Mouse (Mus musculus): Measurements from ENCODE around the gene Emc8. TPM values are rescaled to one million over a fixed set of nuclear protein-coding genes. Genes with fewer than 3 reads are reported as not detected.

Gene Emc8
- polyA plus RNA-seq, 1 experiment from 2014 or later = 113 TPM

GRCm38 (mm10) chr8:120632969-120633664 lies 35.3 kb downstream of the Emc8 start:
- H3K4me2 ChIP-seq (replicated peaks) = peak overlapping the region; percentile 100
- DNase-seq (ENCODE audit: low spot score) (no peak), ATAC-seq (ENCODE audit: low FRiP score) (no peak)
- no peak overlapping the region for H3K27ac ChIP-seq
- 24% methylated on average over 17 of the region's 17 CpGs for WGBS
- H3K4me3 ChIP-seq (replicated peaks; ENCODE audit: low read length) = peak overlapping the region; percentile 73
- no peaks in the 10 kb centered on the region for H3K36me3 ChIP-seq (replicated peaks; ENCODE audit: control insufficient read depth, insufficient read depth)
- no peaks in the 10 kb centered on the region for H3K9me3 ChIP-seq (ENCODE audit: control insufficient read depth, low read length)
- H3K27me3 ChIP-seq (ENCODE audit: control insufficient read depth, insufficient read depth, low read length) = peaks cover 9% of the 10 kb centered on the region
- peak overlapping the region; percentile 83 for H3K9ac ChIP-seq
- peaks cover 11% of the 10 kb centered on the region for H3K4me1 ChIP-seq (replicated peaks; ENCODE audit: control insufficient read depth, insufficient read depth, low read length)

GRCm38 (mm10) chr8:120631441-120632375 lies 36.7 kb downstream of the Emc8 start:
- H3K27me3 ChIP-seq (ENCODE audit: control insufficient read depth, insufficient read depth, low read length) = peaks cover 9% of the 10 kb centered on the region
- DNase-seq (ENCODE audit: low spot score) (no peak), ATAC-seq (ENCODE audit: low FRiP score) (no peak)

DNA sequence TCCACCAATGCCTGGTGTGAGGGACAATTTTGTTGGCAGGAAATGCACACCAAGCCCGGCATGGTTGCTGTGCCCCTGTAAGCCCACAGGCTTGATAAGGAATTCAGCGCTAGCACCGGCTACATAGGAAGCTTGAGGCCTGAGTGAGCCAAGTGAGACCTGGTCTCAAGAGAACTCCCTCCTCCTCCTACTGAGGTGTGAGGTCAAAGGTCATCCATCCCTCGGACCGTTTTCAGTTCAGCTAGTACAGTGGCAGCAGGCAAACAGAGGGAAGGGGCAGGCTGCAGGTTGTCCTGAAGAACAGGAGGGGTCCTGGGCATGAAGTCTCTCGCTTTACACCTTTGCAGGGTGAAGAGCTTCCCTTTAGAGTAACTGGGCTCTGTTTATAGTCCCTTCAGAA lies 37.5 kb downstream of the Emc8 start:
- no peak for DNase-seq (ENCODE audit: low spot score)
- H3K9me3 ChIP-seq (ENCODE audit: control insufficient read depth, low read length) = no peaks in the 10 kb centered on the region
- H3K4me2 ChIP-seq (replicated peaks) = no peak overlapping the region
- no peak for ATAC-seq (ENCODE audit: low FRiP score)
- H3K27me3 ChIP-seq (ENCODE audit: control insufficient read depth, insufficient read depth, low read length) = peaks cover 9% of the 10 kb centered on the region
- no peak overlapping the region for H3K9ac ChIP-seq
- no peaks in the 10 kb centered on the region for H3K36me3 ChIP-seq (replicated peaks; ENCODE audit: control insufficient read depth, insufficient read depth)
- H3K4me1 ChIP-seq (replicated peaks; ENCODE audit: control insufficient read depth, insufficient read depth, low read length) = peaks cover 11% of the 10 kb centered on the region
- 57% methylated on average over 6 of the region's 6 CpGs for WGBS
- no peak overlapping the region for H3K27ac ChIP-seq
- H3K4me3 ChIP-seq (replicated peaks; ENCODE audit: low read length) = no peak overlapping the region

More at GRCm38 (mm10) chr8:120631441-120632375, 36.7 kb downstream of the Emc8 start:
- WGBS = 74% methylated on average over 21 of the region's 21 CpGs
- no peak overlapping the region for H3K4me2 ChIP-seq (replicated peaks)
- H3K9ac ChIP-seq = no peak overlapping the region
- H3K9me3 ChIP-seq (ENCODE audit: control insufficient read depth, low read length) = no peaks in the 10 kb centered on the region
- H3K36me3 ChIP-seq (replicated peaks; ENCODE audit: control insufficient read depth, insufficient read depth) = no peaks in the 10 kb centered on the region
- no peak overlapping the region for H3K27ac ChIP-seq
- no peak overlapping the region for H3K4me3 ChIP-seq (replicated peaks; ENCODE audit: low read length)
- H3K4me1 ChIP-seq (replicated peaks; ENCODE audit: control insufficient read depth, insufficient read depth, low read length) = peaks cover 11% of the 10 kb centered on the region

- no peaks in the 10 kb centered on the region for H3K9me3 ChIP-seq (ENCODE audit: control insufficient read depth, low read length)
- peaks cover 11% of the 10 kb centered on the region for H3K4me1 ChIP-seq (replicated peaks; ENCODE audit: control insufficient read depth, insufficient read depth, low read length)
- no peaks in the 10 kb centered on the region for H3K36me3 ChIP-seq (replicated peaks; ENCODE audit: control insufficient read depth, insufficient read depth)
- H3K4me2 ChIP-seq (replicated peaks) = no peak overlapping the region
- WGBS = 48% methylated on average over 5 of the region's 5 CpGs
- no peak overlapping the region for H3K4me3 ChIP-seq (replicated peaks; ENCODE audit: low read length)
- H3K27me3 ChIP-seq (ENCODE audit: control insufficient read depth, insufficient read depth, low read length) = peaks cover 9% of the 10 kb centered on the region
- no peak for DNase-seq (ENCODE audit: low spot score)
- H3K27ac ChIP-seq = no peak overlapping the region
- no peak for ATAC-seq (ENCODE audit: low FRiP score)
- no peak overlapping the region for H3K9ac ChIP-seq
Measured at GRCm38 (mm10) chr8:120630031-120630430, 38.3 kb downstream of the Emc8 start.

DNA sequence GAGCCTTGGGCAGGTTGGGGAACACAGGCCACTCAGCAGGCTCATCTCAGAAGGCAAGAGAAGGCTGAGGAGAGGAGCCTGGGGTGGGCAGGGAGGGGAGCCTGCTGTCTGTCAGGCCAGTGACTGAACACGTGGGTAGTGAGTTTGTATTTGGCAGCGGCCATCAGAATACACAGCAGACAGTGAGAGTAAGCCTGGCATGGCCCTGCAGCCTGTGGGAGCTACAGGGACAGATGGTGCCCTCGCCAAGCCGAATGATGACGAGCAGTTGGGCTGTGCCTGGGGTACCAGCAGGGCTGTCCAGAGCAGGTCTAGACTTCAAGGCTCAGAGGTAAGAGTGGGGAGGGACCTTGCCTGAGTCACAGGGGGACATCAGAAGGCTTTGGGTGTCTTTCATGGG lies 41.1 kb downstream of the Emc8 start:
- Histone ChIP-seq H3K9ac (no peak overlapping the region), H3K9me3 (ENCODE audit: control insufficient read depth, low read length) (no peaks in the 10 kb centered on the region), H3K27me3 (ENCODE audit: control insufficient read depth, insufficient read depth, low read length) (no peaks in the 10 kb centered on the region), H3K4me1 (replicated peaks; ENCODE audit: control insufficient read depth, insufficient read depth, low read length) (no peaks in the 10 kb centered on the region), H3K27ac (no peak overlapping the region), H3K4me3 (replicated peaks; ENCODE audit: low read length) (no peak overlapping the region), H3K4me2 (replicated peaks) (no peak overlapping the region), H3K36me3 (replicated peaks; ENCODE audit: control insufficient read depth, insufficient read depth) (no peaks in the 10 kb centered on the region)
- DNase-seq (ENCODE audit: low spot score) = no peak
- 71% methylated on average over 5 of the region's 5 CpGs for WGBS
- no peak for ATAC-seq (ENCODE audit: low FRiP score)

DNA sequence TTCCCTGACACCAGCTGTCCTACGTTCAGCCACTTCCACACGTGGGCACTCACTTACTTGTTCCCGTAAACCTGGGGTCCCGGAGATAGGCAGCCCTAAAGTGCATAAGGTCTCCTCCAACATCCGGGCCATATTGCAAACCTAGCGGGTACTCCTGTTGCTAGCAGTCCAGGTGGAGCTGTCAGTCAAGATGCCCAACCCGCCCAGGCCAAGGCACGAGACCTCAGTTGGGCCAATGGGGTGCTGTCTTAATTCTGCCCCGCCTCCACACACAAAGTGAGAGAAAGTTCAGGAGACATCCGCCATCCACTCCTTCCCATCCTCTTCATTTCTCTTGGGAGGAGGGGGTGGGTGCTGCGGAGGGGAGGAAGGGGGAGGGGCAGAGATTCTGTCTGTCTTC lies 41.9 kb downstream of the Emc8 start:
- WGBS = 63% methylated on average over 11 of the region's 11 CpGs
- ATAC-seq (ENCODE audit: low FRiP score) = no peak
- H3K27me3 ChIP-seq (ENCODE audit: control insufficient read depth, insufficient read depth, low read length) = no peaks in the 10 kb centered on the region
- no peak overlapping the region for H3K4me3 ChIP-seq (replicated peaks; ENCODE audit: low read length)
- H3K9ac ChIP-seq = no peak overlapping the region
- H3K4me2 ChIP-seq (replicated peaks) = no peak overlapping the region
- H3K9me3 ChIP-seq (ENCODE audit: control insufficient read depth, low read length) = no peaks in the 10 kb centered on the region
- H3K4me1 ChIP-seq (replicated peaks; ENCODE audit: control insufficient read depth, insufficient read depth, low read length) = no peaks in the 10 kb centered on the region
- H3K27ac ChIP-seq = no peak overlapping the region
- no peak for DNase-seq (ENCODE audit: low spot score)
- no peaks in the 10 kb centered on the region for H3K36me3 ChIP-seq (replicated peaks; ENCODE audit: control insufficient read depth, insufficient read depth)

- no peaks in the 10 kb centered on the region for H3K27me3 ChIP-seq (ENCODE audit: control insufficient read depth, insufficient read depth, low read length)
- H3K27ac ChIP-seq = no peak overlapping the region
- H3K4me3 ChIP-seq (replicated peaks; ENCODE audit: low read length) = no peak overlapping the region
- WGBS = 43% methylated on average over 2 of the region's 2 CpGs
- DNase-seq (ENCODE audit: low spot score) (no peak), ATAC-seq (ENCODE audit: low FRiP score) (no peak)
- H3K9me3 ChIP-seq (ENCODE audit: control insufficient read depth, low read length) = no peaks in the 10 kb centered on the region
- peaks cover under 1% of the 10 kb centered on the region; the same call in 1 of the 2 replicates for H3K4me1 ChIP-seq (replicated peaks; ENCODE audit: control insufficient read depth, insufficient read depth, low read length)
- no peak overlapping the region for H3K4me2 ChIP-seq (replicated peaks)
- H3K36me3 ChIP-seq (replicated peaks; ENCODE audit: control insufficient read depth, insufficient read depth) = no peaks in the 10 kb centered on the region
- H3K9ac ChIP-seq = no peak overlapping the region
Measured at GRCm38 (mm10) chr8:120623608-120624007, 44.8 kb downstream of the Emc8 start.

DNA sequence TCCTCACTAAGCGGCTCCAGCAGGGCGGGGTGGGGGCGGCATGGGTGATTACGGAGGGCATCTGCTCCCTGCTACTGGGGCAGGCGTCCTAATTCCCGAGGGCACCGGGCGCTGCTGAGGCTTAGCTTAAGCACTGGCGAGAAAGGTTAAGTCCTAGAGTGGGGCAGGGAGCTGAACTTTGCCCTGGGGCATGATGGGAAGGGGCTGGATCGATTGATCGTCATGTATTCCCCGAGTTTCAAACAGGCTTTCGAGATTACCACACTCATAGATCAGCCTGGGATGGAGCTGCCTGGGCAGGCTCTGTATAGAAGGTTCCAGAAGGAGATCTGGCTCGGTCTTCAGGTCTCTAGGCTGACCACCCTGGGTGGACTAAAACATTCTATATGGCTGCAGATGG lies 46.2 kb downstream of the Emc8 start:
- no peak overlapping the region for H3K27ac ChIP-seq
- H3K4me2 ChIP-seq (replicated peaks) = no peak overlapping the region
- no peak overlapping the region for H3K9ac ChIP-seq
- H3K9me3 ChIP-seq (ENCODE audit: control insufficient read depth, low read length) = no peaks in the 10 kb centered on the region
- H3K4me3 ChIP-seq (replicated peaks; ENCODE audit: low read length) = no peak overlapping the region
- DNase-seq (ENCODE audit: low spot score) (no peak), ATAC-seq (ENCODE audit: low FRiP score) (no peak)
- H3K36me3 ChIP-seq (replicated peaks; ENCODE audit: control insufficient read depth, insufficient read depth) = no peaks in the 10 kb centered on the region
- WGBS = 71% methylated on average over 14 of the region's 14 CpGs
- no peaks in the 10 kb centered on the region for H3K27me3 ChIP-seq (ENCODE audit: control insufficient read depth, insufficient read depth, low read length)
- peaks cover 12% of the 10 kb centered on the region for H3K4me1 ChIP-seq (replicated peaks; ENCODE audit: control insufficient read depth, insufficient read depth, low read length)

GRCm38 (mm10) chr8:120620441-120620840 lies 47.9 kb downstream of the Emc8 start:
- 49% methylated on average over 7 of the region's 7 CpGs for WGBS
- no peak for ATAC-seq (ENCODE audit: low FRiP score)
- H3K9me3 ChIP-seq (ENCODE audit: control insufficient read depth, low read length) = no peaks in the 10 kb centered on the region
- no peak overlapping the region for H3K4me2 ChIP-seq (replicated peaks)
- no peak for DNase-seq (ENCODE audit: low spot score)
- no peaks in the 10 kb centered on the region for H3K36me3 ChIP-seq (replicated peaks; ENCODE audit: control insufficient read depth, insufficient read depth)
- H3K4me1 ChIP-seq (replicated peaks; ENCODE audit: control insufficient read depth, insufficient read depth, low read length) = peaks cover 15% of the 10 kb centered on the region
- H3K4me3 ChIP-seq (replicated peaks; ENCODE audit: low read length) = no peak overlapping the region
- no peaks in the 10 kb centered on the region for H3K27me3 ChIP-seq (ENCODE audit: control insufficient read depth, insufficient read depth, low read length)
- no peak overlapping the region for H3K27ac ChIP-seq
- no peak overlapping the region for H3K9ac ChIP-seq

All from hindbrain, embryonic 14.5 days (tissue).